Mouse (Mus musculus) midbrain, embryonic 12.5 days (tissue): ENCODE measurements around the gene Gm20481. TPM values are rescaled to one million over a fixed set of nuclear protein-coding genes. Genes with fewer than 3 reads are reported as not detected.
"Not testable (repeated sequence)": the region's sequence is repeated elsewhere in the genome, so short reads cannot be mapped to it uniquely, and the experiment has no call there.

Experiments used
- ATAC-seq: fragments of 200-750 bp; cut with Nextera tagmentation; 2 replicates; pipeline ENCODE4 v1.8.0; 2017; ENCODE audit warnings: low read depth, moderate TSS enrichment, moderate library complexity; ENCODE audit not compliant: low FRiP score
- H3K27ac ChIP-seq: fragments of 300-500 bp; sonication (generic); replicated peaks from 2 replicates; pipeline ENCODE4 v1.5.1; 2016; ENCODE audit warnings: mild to moderate bottlenecking
- H3K27me3 ChIP-seq: fragments of 300-500 bp; sonication (generic); 2 replicates; pipeline ENCODE4 v1.6.1; 2016; ENCODE audit warnings: mild to moderate bottlenecking
- H3K36me3 ChIP-seq: fragments of 300-500 bp; sonication (generic); 2 replicates; pipeline ENCODE4 v1.6.1; 2016
- H3K4me1 ChIP-seq: fragments of 300-500 bp; sonication (generic); 2 replicates; pipeline ENCODE4 v1.6.1; 2016
- H3K4me2 ChIP-seq: fragments of 300-500 bp; sonication (generic); replicated peaks from 2 replicates; pipeline ENCODE4 v1.6.1; 2016; ENCODE audit warnings: mild to moderate bottlenecking, moderate library complexity
- H3K4me3 ChIP-seq: fragments of 300-500 bp; sonication (generic); 2 replicates; pipeline ENCODE4 v1.5.1; 2016; ENCODE audit warnings: mild to moderate bottlenecking
- H3K9ac ChIP-seq: fragments of 300-500 bp; sonication (generic); replicated peaks from 2 replicates; pipeline ENCODE4 v1.6.1; 2016; ENCODE audit warnings: mild to moderate bottlenecking, moderate library complexity
- H3K9me3 ChIP-seq: fragments of 300-500 bp; sonication (generic); 2 replicates; pipeline ENCODE4 v1.6.1; 2016; ENCODE audit warnings: mild to moderate bottlenecking
- WGBS: fragments of 180-500 bp; shearing (Covaris S2); methylation state at CpG from one replicate; pipeline ENCODE4 v1.1.7; 2016; 5-methylcytosine and 5-hydroxymethylcytosine counted together
- polyA plus RNA-seq: library from polyadenylated mRNA; unstranded; fragments of >200 nt; fragmentation: Nextera tagmentation; extraction: Ambion mirVana; gene quantifications from 2 replicates; pipeline ENCODE4 v1.2.1, GENCODE M21; 2016

The Gm20481 gene
- polyA plus RNA-seq: not detected in 2 replicates

DNA sequence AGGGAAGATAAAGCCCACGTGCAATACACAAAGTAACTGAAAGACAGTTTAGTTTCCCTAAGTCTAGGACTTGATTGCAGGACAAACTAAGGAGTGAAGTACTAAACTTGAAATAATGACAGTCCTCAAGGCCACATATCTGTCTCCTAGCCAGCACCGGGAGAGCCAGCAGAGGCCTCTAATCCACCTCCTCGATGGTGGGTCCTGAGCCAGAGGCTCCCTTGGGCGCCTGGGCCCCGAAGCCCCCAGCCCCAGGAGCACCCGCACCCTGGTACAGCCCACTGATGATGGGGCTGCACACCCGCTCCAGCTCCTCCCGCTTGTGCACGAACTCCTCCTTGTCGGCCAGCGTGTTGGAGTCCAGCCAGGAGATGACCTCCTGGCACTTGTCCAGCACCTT lies at the start of gene Gm20481:
Gm20481 (plus strand) TSS at position 91 of the 400 bp plus-strand sequence.
- 67% methylated on average over 7 of the region's 11 CpGs for WGBS
- not testable (repeated sequence) for ATAC-seq, H3K9ac ChIP-seq, H3K4me3 ChIP-seq, H3K27ac ChIP-seq, H3K36me3 ChIP-seq, H3K9me3 ChIP-seq, H3K4me2 ChIP-seq, H3K4me1 ChIP-seq
- H3K27me3 ChIP-seq: peaks cover 53% of the 10 kb centered on the region

DNA sequence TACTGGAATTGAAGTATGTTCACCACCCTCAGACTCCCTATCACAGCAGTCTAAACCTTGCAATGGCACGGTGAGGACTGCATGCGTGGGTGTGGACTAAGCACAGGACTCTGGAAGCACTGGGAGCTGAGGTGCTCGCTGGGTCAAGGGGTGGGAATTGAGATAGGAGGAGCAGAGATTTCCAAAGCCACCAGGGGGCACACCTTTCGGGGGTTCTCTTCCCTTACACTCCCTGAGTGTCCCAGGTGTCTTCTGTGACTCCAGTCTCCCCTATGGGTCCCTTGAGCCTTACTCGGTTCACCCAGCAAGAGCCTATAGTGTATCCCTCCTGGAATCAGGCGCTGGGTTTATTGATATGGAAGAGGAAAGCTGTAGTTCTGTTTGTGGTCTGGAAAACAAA lies 46.8 kb upstream of the Gm20481 start:
- Histone ChIP-seq H3K9me3 (no peaks in the 10 kb centered on the region), H3K4me1 (no peaks in the 10 kb centered on the region), H3K9ac (no peak overlapping the region), H3K27me3 (no peaks in the 10 kb centered on the region), H3K36me3 (no peaks in the 10 kb centered on the region), H3K4me2 (no peak overlapping the region), H3K4me3 (no peak overlapping the region), H3K27ac (no peak overlapping the region)
- WGBS: 52% methylated on average over 6 of the region's 6 CpGs
- no peak for ATAC-seq

DNA sequence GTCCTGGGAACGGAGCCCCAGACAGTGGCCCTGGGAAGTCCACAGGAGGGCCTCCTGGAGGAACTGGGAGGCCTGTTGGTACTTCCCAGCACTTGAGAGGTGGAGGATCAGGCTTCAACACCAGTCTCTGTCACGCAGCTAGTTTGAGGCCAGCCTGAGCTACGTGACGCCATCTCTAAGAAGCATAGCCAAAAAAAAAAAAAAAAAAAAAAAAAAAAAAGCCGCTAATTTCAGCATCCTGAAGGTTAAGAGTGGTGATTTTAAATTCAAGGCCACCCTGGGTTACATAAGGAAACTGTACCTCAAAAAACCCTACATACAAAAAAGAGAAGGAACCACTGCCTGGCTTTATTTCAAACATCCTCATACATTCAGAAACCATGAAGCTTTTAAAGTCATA lies 45.5 kb upstream of the Gm20481 start:
- no peak for ATAC-seq
- Histone ChIP-seq H3K27me3 (no peaks in the 10 kb centered on the region), H3K27ac (no peak overlapping the region), H3K4me1 (no peaks in the 10 kb centered on the region), H3K36me3 (no peaks in the 10 kb centered on the region), H3K9me3 (no peaks in the 10 kb centered on the region), H3K4me3 (no peak overlapping the region), H3K4me2 (no peak overlapping the region), H3K9ac (no peak overlapping the region)
- 72% methylated on average over 5 of the region's 5 CpGs for WGBS

DNA sequence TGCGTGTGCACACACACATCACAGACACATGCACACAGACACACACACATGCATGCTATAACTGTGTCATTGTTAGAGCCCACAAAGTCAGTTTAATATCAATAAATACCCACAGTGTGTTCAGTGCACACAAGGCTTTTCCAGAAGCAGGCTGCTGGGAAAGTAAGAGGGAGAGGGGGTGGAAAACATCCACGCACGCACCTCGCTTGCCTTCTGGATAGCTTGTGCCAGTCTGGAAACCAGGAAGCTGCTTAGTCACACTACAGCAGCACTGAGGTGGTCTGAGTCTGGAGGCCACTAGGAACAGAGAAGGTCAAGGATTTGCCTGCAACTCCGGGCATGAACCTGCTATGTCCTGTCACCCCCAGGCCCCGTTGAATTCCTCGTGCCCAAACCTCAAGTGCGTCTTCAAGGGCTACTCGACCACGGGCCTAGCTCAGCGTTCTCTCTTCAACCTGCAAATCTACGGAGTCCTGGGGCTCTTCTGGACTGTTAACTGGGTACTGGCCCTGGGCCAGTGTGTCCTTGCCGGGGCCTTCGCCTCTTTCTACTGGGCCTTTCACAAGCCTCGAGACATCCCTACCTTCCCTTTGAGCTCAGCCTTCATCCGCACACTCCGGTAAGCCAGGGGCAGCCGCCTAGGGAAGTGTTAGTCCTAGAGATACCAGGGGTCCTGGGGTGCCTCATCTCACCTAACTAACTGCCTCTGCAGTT lies 42.2 kb upstream of the Gm20481 start:
- Histone ChIP-seq H3K36me3 (no peaks in the 10 kb centered on the region), H3K27me3 (peaks cover 2% of the 10 kb centered on the region; the same call in 1 of the 2 replicates), H3K27ac (no peak overlapping the region), H3K4me2 (no peak overlapping the region), H3K4me3 (no peak overlapping the region), H3K9me3 (no peaks in the 10 kb centered on the region), H3K4me1 (peaks cover 9% of the 10 kb centered on the region), H3K9ac (no peak overlapping the region)
- 87% methylated on average over 18 of the region's 18 CpGs for WGBS
- ATAC-seq: no peak

DNA sequence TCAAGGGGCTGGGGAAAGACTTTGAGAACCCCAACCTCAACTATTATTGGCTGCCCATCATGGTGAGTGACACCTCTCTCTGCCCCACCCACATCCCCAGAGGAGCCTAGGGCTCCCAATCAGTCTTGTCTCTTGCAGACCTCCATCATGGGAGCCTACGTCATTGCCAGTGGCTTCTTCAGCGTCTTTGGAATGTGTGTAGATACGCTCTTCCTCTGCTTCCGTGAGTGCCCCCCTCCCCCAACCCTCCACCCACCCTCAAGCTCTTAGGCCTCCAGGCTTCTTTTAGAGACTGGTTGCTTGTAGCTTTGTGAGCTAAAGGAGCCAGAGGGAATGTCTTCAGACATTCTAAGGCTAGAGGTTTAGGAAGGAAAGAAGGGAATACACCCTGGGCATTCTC lies 40.9 kb upstream of the Gm20481 start:
- WGBS: 94% methylated on average over 4 of the region's 4 CpGs
- Histone ChIP-seq H3K36me3 (no peaks in the 10 kb centered on the region), H3K9ac (no peak overlapping the region), H3K4me3 (no peak overlapping the region), H3K4me2 (no peak overlapping the region), H3K27ac (no peak overlapping the region), H3K4me1 (peaks cover 9% of the 10 kb centered on the region), H3K9me3 (no peaks in the 10 kb centered on the region), H3K27me3 (peaks cover 3% of the 10 kb centered on the region; the same call in 1 of the 2 replicates)
- ATAC-seq: no peak

DNA sequence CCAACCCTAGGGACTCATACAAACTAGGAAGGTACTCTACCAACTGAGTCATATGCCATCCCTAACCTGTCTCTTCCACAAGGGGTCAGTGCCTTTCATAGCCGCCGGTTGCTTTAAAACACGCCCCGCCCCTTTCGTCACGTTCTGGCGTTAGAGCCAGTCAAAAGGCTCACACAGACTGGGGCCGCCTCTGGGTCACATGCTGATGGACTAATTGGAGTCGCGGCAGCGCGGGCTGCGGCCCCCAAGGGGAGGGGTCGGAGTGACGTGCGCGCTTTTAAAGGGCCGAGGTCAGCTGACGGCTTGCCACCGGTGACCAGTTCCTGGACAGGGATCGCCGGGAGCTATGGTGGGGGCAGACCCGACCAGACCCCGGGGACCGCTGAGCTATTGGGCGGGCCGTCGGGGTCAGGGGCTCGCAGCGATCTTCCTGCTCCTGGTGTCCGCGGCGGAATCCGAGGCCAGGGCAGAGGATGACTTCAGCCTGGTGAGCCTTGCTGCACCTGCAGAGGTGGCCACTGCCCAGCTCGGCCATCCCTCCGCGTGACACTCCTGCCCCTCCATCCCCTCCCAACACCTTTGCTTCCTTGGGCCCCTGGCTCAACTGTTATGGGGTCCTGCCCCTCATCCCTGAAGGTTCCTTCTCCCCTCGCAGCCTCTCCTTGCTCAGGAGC lies 38.5 kb upstream of the Gm20481 start, which contains the start of gene Neu1:
Neu1 (plus strand) TSS at position 193 of the 674 bp plus-strand sequence.
- ATAC-seq: peak; percentile 98
- Histone ChIP-seq H3K36me3 (peaks cover 8% of the 10 kb centered on the region; the same call in 1 of the 2 replicates), H3K27ac (0 out of 2 replicates have a peak within 1 kb of the TSS, but pooled peaks have one; percentile 15), H3K4me1 (peaks cover 9% of the 10 kb centered on the region), H3K27me3 (peaks cover 3% of the 10 kb centered on the region; the same call in 1 of the 2 replicates), H3K4me2 (peak within 1 kb of the TSS; percentile 98), H3K9me3 (no peaks in the 10 kb centered on the region), H3K9ac (peak within 1 kb of the TSS; percentile 83), H3K4me3 (peak within 1 kb of the TSS; percentile 72)
- WGBS: under 1% methylated on average over 37 of the region's 38 CpGs

DNA sequence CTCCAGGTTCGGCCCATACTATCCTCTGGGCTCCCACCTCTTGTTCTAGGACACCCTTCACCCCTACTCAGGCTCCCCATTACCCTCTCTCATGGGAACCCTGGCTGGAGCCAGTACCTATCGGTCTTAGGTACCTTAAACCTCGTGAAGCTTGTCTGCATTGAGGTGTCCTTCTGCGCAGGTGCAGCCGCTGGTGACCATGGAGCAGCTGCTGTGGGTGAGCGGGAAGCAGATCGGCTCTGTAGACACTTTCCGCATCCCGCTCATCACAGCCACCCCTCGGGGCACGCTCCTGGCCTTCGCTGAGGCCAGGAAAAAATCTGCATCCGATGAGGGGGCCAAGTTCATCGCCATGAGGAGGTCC lies 38.0 kb upstream of the Gm20481 start:
- Histone ChIP-seq H3K27ac (0 out of 2 replicates have a peak overlapping the region, but pooled peaks have one; percentile 15), H3K4me1 (peaks cover 9% of the 10 kb centered on the region), H3K27me3 (peaks cover 3% of the 10 kb centered on the region; the same call in 1 of the 2 replicates), H3K4me2 (peak overlapping the region; percentile 98), H3K9ac (peak overlapping the region; percentile 83), H3K36me3 (peaks cover 8% of the 10 kb centered on the region; the same call in 1 of the 2 replicates), H3K4me3 (peak overlapping the region; percentile 72), H3K9me3 (no peaks in the 10 kb centered on the region)
- WGBS: 18% methylated on average over 14 of the region's 14 CpGs
- ATAC-seq: no peak

DNA sequence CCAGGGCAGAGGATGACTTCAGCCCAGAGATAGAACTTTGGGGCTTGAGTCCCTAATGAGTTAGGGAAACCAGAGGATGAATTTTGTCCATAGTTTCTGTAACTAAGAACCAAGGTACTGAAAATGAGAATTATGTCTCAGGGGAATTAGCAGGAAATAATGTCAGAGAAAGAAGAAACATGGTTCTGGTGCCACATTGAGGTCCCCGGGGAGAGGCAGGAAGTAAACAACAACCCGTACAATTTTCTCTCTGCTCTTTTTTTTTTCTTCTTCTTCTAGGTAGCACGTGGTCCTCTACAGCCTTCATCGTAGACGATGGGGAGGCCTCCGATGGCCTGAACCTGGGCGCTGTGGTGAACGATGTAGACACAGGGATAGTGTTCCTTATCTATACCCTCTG lies 37.4 kb upstream of the Gm20481 start:
- peaks cover 9% of the 10 kb centered on the region for H3K4me1 ChIP-seq
- H3K27ac ChIP-seq: no peak overlapping the region
- H3K36me3 ChIP-seq: peaks cover 8% of the 10 kb centered on the region; the same call in 1 of the 2 replicates
- peak overlapping the region; percentile 72 for H3K4me3 ChIP-seq
- H3K27me3 ChIP-seq: peaks cover 3% of the 10 kb centered on the region; the same call in 1 of the 2 replicates
- no peak for ATAC-seq
- 94% methylated on average over 8 of the region's 8 CpGs for WGBS
- H3K4me2 ChIP-seq: peak overlapping the region; percentile 98
- no peaks in the 10 kb centered on the region for H3K9me3 ChIP-seq
- H3K9ac ChIP-seq: peak overlapping the region; percentile 83

DNA sequence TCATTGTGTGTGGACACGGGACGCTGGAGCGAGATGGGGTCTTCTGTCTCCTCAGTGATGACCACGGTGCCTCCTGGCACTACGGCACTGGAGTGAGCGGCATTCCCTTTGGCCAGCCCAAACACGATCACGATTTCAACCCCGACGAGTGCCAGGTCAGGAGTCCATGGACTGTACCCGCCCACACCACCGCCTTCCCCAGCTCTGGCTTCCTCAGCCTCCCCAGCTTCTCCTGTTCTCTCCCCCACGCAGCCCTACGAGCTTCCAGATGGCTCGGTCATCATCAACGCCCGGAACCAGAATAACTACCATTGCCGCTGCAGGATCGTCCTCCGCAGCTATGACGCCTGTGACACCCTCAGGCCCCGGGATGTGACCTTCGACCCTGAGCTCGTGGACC lies 35.7 kb upstream of the Gm20481 start:
- 68% methylated on average over 24 of the region's 24 CpGs for WGBS
- H3K27ac ChIP-seq: no peak overlapping the region

DNA sequence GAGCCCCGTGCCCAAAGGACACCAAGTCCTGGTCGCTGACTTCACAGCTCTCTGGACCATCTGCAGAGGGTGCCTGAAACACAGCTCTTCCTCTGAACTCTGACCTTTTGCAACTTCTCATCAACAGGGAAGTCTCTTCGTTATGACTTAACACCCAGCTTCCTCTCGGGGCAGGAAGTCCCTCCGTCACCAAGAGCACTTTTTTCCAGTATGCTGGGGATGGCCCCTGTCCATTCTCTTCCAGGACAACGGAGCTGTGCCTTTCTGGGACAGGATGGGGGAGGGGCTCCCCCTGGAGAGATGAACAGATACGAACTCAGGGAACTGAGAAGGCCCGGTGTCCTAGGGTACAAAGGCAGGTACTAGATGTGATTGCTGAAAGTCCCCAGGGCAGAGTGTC lies 34.9 kb upstream of the Gm20481 start:
- ATAC-seq: no peak
- Histone ChIP-seq H3K36me3 (peaks cover 8% of the 10 kb centered on the region; the same call in 1 of the 2 replicates), H3K27me3 (peaks cover 3% of the 10 kb centered on the region; the same call in 1 of the 2 replicates), H3K9ac (no peak overlapping the region), H3K4me1 (peaks cover 9% of the 10 kb centered on the region), H3K9me3 (no peaks in the 10 kb centered on the region), H3K4me2 (no peak overlapping the region), H3K27ac (no peak overlapping the region), H3K4me3 (no peak overlapping the region)
- 57% methylated on average over 8 of the region's 8 CpGs for WGBS

More for the DNA sequence above, 35.7 kb upstream of the Gm20481 start:
- peaks cover 9% of the 10 kb centered on the region for H3K4me1 ChIP-seq
- no peak for ATAC-seq
- no peak overlapping the region for H3K4me3 ChIP-seq
- H3K9ac ChIP-seq: no peak overlapping the region
- H3K27me3 ChIP-seq: peaks cover 3% of the 10 kb centered on the region; the same call in 1 of the 2 replicates
- H3K4me2 ChIP-seq: no peak overlapping the region
- peaks cover 8% of the 10 kb centered on the region; the same call in 1 of the 2 replicates for H3K36me3 ChIP-seq
- H3K9me3 ChIP-seq: no peaks in the 10 kb centered on the region

DNA sequence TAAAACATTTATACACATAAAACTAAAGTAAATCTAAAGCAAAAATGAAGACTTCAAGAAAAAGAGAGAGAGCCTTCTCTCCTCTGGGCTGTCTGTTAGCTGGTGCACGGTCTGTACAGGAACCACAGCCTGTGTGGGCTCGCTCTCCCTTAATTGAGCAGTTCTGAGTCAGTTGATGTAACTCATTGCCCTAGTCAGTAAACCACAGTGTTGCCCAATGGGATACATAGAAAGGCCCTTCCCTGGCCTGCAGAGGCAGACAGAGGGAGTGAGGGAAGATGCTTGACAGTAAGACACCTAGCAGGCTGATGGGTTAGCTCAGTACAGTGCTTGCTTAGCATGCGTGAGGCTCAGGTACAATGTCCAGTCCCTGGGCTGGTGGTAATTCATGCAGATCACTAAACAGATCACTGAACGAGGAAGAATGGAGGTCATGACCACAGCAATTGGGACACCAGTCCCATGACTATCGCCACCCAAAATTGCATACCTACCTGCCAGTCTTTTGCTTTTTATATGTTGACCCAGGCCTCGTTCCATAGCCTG lies 31.7 kb upstream of the Gm20481 start:
- Histone ChIP-seq H3K9me3 (no peaks in the 10 kb centered on the region), H3K4me3 (no peak overlapping the region), H3K27me3 (no peaks in the 10 kb centered on the region), H3K27ac (no peak overlapping the region), H3K36me3 (peaks cover 8% of the 10 kb centered on the region; the same call in 1 of the 2 replicates), H3K4me1 (peaks cover 5% of the 10 kb centered on the region), H3K9ac (no peak overlapping the region), H3K4me2 (no peak overlapping the region)
- no peak for ATAC-seq
- 87% methylated on average over 6 of the region's 6 CpGs for WGBS
